Mouse (Mus musculus): ENCODE measurements around the gene Il4i1.

The Il4i1 gene

GRCm38 (mm10) chr7:44818164-44818563 is 2.0 kb downstream of the Il4i1 start:
- in situ Hi-C loops (cut with MboI; ENCODE audit: unreplicated experiment in 2 of 2), result loop anchor here in 1 of 2 experiments (5.0 kb wide), 1 partner anchor 61 kb away; no protein-coding TSS in a partner anchor

GRCm38 (mm10) chr7:44818751-44819235 is 2.6 kb downstream of the Il4i1 start:
- in situ Hi-C loops (cut with MboI; ENCODE audit: unreplicated experiment in 2 of 2), result loop anchor here in 1 of 2 experiments (5.0 kb wide), 1 partner anchor 61 kb away; no protein-coding TSS in a partner anchor

- in situ Hi-C loops (cut with MboI; ENCODE audit: unreplicated experiment in 2 of 2), result loop anchor here in 1 of 2 experiments (5.0 kb wide), 1 partner anchor 62 kb away; no protein-coding TSS in a partner anchor
Measured at GRCm38 (mm10) chr7:44819391-44819790, 3.2 kb downstream of the Il4i1 start.

- in situ Hi-C loops (cut with MboI; ENCODE audit: unreplicated experiment in 2 of 2), result loop anchor here in 1 of 2 experiments (5.0 kb wide), 1 partner anchor 63 kb away; no protein-coding TSS in a partner anchor
Measured at GRCm38 (mm10) chr7:44819863-44820262, 3.7 kb downstream of the Il4i1 start.

GRCm38 (mm10) chr7:44820525-44820924 is 4.3 kb downstream of the Il4i1 start:
- in situ Hi-C loops (cut with MboI; ENCODE audit: unreplicated experiment in 2 of 2), result no loop called here

- in situ Hi-C loops (cut with MboI; ENCODE audit: unreplicated experiment in 2 of 2), result no loop called here
Measured at GRCm38 (mm10) chr7:44821666-44822448, 5.7 kb downstream of the Il4i1 start.

GRCm38 (mm10) chr7:44823409-44823808 is 7.2 kb downstream of the Il4i1 start:
- in situ Hi-C loops (cut with MboI; ENCODE audit: unreplicated experiment in 2 of 2), result no loop called here

- in situ Hi-C loops (cut with MboI; ENCODE audit: unreplicated experiment in 2 of 2), result loop anchor here in 1 of 2 experiments (5.0 kb wide), 1 partner anchor 103 kb away; no protein-coding TSS in a partner anchor
Measured at GRCm38 (mm10) chr7:44824872-44825271, 8.7 kb downstream of the Il4i1 start.

GRCm38 (mm10) chr7:44826771-44827170 is 10.6 kb downstream of the Il4i1 start:
- in situ Hi-C loops (cut with MboI; ENCODE audit: unreplicated experiment in 2 of 2), result loop anchor here in 1 of 2 experiments (5.0 kb wide), 1 partner anchor 104 kb away; no protein-coding TSS in a partner anchor

GRCm38 (mm10) chr7:44828706-44829105 is 12.5 kb downstream of the Il4i1 start:
- in situ Hi-C loops (cut with MboI; ENCODE audit: unreplicated experiment in 2 of 2), result loop anchor here in 1 of 2 experiments (5.0 kb wide), 1 partner anchor 106 kb away; no protein-coding TSS in a partner anchor

- in situ Hi-C loops (cut with MboI; ENCODE audit: unreplicated experiment in 2 of 2), result loop anchor here in 1 of 2 experiments (5.0 to 10.0 kb wide), 2 partner anchors 90 to 122 kb away; no protein-coding TSS in a partner anchor
Measured at GRCm38 (mm10) chr7:44832763-44833162, 16.6 kb downstream of the Il4i1 start.

GRCm38 (mm10) chr7:44835373-44836015 is 19.3 kb downstream of the Il4i1 start:
- in situ Hi-C loops (cut with MboI; ENCODE audit: unreplicated experiment in 2 of 2), result loop anchor here in 1 of 2 experiments (10.0 kb wide), 1 partner anchor 119 kb away; no protein-coding TSS in a partner anchor

- in situ Hi-C loops (cut with MboI; ENCODE audit: unreplicated experiment in 2 of 2), result loop anchor here in 1 of 2 experiments (10.0 kb wide), 1 partner anchor 119 kb away; no protein-coding TSS in a partner anchor
Measured at GRCm38 (mm10) chr7:44836016-44836404, 19.8 kb downstream of the Il4i1 start.

- in situ Hi-C loops (cut with MboI; ENCODE audit: unreplicated experiment in 2 of 2), result loop anchor here in 1 of 2 experiments (10.0 kb wide), 1 partner anchor 118 kb away; no protein-coding TSS in a partner anchor
Measured at GRCm38 (mm10) chr7:44836423-44837053, 20.4 kb downstream of the Il4i1 start.

GRCm38 (mm10) chr7:44838073-44838472 is 21.9 kb downstream of the Il4i1 start:
- in situ Hi-C loops (cut with MboI; ENCODE audit: unreplicated experiment in 2 of 2), result loop anchor here in 1 of 2 experiments (10.0 kb wide), 1 partner anchor 117 kb away; no protein-coding TSS in a partner anchor

- in situ Hi-C loops (cut with MboI; ENCODE audit: unreplicated experiment in 2 of 2), result loop anchor here in 1 of 2 experiments (10.0 kb wide), 1 partner anchor 116 kb away; no protein-coding TSS in a partner anchor
Measured at GRCm38 (mm10) chr7:44839171-44839490, 22.9 kb downstream of the Il4i1 start.

GRCm38 (mm10) chr7:44839491-44840191 is 23.5 kb downstream of the Il4i1 start:
- in situ Hi-C loops (cut with MboI; ENCODE audit: unreplicated experiment in 2 of 2), result loop anchor here in 1 of 2 experiments (10.0 kb wide), 1 partner anchor 115 kb away; no protein-coding TSS in a partner anchor

- in situ Hi-C loops (cut with MboI; ENCODE audit: unreplicated experiment in 2 of 2), result no loop called here
Measured at GRCm38 (mm10) chr7:44840426-44840825, 24.2 kb downstream of the Il4i1 start.

GRCm38 (mm10) chr7:44841825-44842463 is 25.8 kb downstream of the Il4i1 start:
- in situ Hi-C loops (cut with MboI; ENCODE audit: unreplicated experiment in 2 of 2), result no loop called here

Measured in v-Abl transformed pro-B cells (cell line).